Mouse (Mus musculus): ENCODE measurements around the gene Defb7. TPM values are rescaled to one million over a fixed set of nuclear protein-coding genes. Genes with fewer than 3 reads are reported as not detected.

Defb7 gene
- not detected in 2 replicates for polyA plus RNA-seq (2015; fragmentation: Nextera tagmentation; extraction: Ambion mirVana)

- H3K9me3 ChIP-seq (replicated peaks) = no peaks in the 10 kb centered on the region; the same call in 1 of the 2 replicates
- no peaks in the 10 kb centered on the region for H3K4me1 ChIP-seq
- no peak for ATAC-seq (ENCODE audit: insufficient number of reproducible peaks, low FRiP score, low TSS enrichment, low read depth)
- 85% methylated on average over 2 of the region's 2 CpGs for WGBS
- H3K36me3 ChIP-seq = no peaks in the 10 kb centered on the region
- H3K9ac ChIP-seq = no peak within 1 kb of the TSS
- no peak within 1 kb of the TSS for H3K4me2 ChIP-seq (replicated peaks)
- no peak within 1 kb of the TSS for H3K4me3 ChIP-seq (replicated peaks)
- H3K27me3 ChIP-seq = no peaks in the 10 kb centered on the region
- no peak within 1 kb of the TSS for H3K27ac ChIP-seq (replicated peaks)
Measured at GRCm38 (mm10) chr8:19494797-19495196, at the start of gene Defb7. Defb7 (plus strand) TSS chr8:19495097.

- H3K27me3 ChIP-seq = no peaks in the 10 kb centered on the region
- H3K4me2 ChIP-seq (replicated peaks) = no peak overlapping the region
- 63% methylated on average over 1 of the region's 1 CpGs for WGBS
- ATAC-seq (ENCODE audit: insufficient number of reproducible peaks, low FRiP score, low TSS enrichment, low read depth) = no peak
- H3K9ac ChIP-seq = no peak overlapping the region
- H3K36me3 ChIP-seq = no peaks in the 10 kb centered on the region
- no peak overlapping the region for H3K4me3 ChIP-seq (replicated peaks)
- no peak overlapping the region for H3K27ac ChIP-seq (replicated peaks)
- H3K9me3 ChIP-seq (replicated peaks) = no peaks in the 10 kb centered on the region; the same call in 1 of the 2 replicates
- no peaks in the 10 kb centered on the region for H3K4me1 ChIP-seq
Measured at GRCm38 (mm10) chr8:19446378-19446777, 48.5 kb upstream of the Defb7 start.

- no peak overlapping the region for H3K4me3 ChIP-seq (replicated peaks)
- WGBS = 73% methylated on average over 3 of the region's 3 CpGs
- H3K4me1 ChIP-seq = no peaks in the 10 kb centered on the region
- no peak overlapping the region for H3K4me2 ChIP-seq (replicated peaks)
- H3K27me3 ChIP-seq = no peaks in the 10 kb centered on the region
- H3K27ac ChIP-seq (replicated peaks) = no peak overlapping the region
- no peak overlapping the region for H3K9ac ChIP-seq
- no peaks in the 10 kb centered on the region for H3K36me3 ChIP-seq
- ATAC-seq (ENCODE audit: insufficient number of reproducible peaks, low FRiP score, low TSS enrichment, low read depth) = no peak
- H3K9me3 ChIP-seq (replicated peaks) = no peaks in the 10 kb centered on the region
Measured at GRCm38 (mm10) chr8:19461355-19461754, 33.5 kb upstream of the Defb7 start.

GRCm38 (mm10) chr8:19469026-19469425, 25.9 kb upstream of the Defb7 start:
- no peaks in the 10 kb centered on the region for H3K4me1 ChIP-seq
- H3K9me3 ChIP-seq (replicated peaks) = no peaks in the 10 kb centered on the region
- 70% methylated on average over 3 of the region's 3 CpGs for WGBS
- no peak overlapping the region for H3K4me2 ChIP-seq (replicated peaks)
- H3K27me3 ChIP-seq = no peaks in the 10 kb centered on the region
- no peak overlapping the region for H3K9ac ChIP-seq
- no peak for ATAC-seq (ENCODE audit: insufficient number of reproducible peaks, low FRiP score, low TSS enrichment, low read depth)
- no peak overlapping the region for H3K27ac ChIP-seq (replicated peaks)
- H3K4me3 ChIP-seq (replicated peaks) = no peak overlapping the region
- no peaks in the 10 kb centered on the region for H3K36me3 ChIP-seq

GRCm38 (mm10) chr8:19500524-19500923, 5.6 kb downstream of the Defb7 start:
- Histone ChIP-seq H3K9ac (no peak overlapping the region), H3K27ac (replicated peaks) (no peak overlapping the region), H3K36me3 (no peaks in the 10 kb centered on the region), H3K27me3 (no peaks in the 10 kb centered on the region), H3K4me2 (replicated peaks) (no peak overlapping the region), H3K9me3 (replicated peaks) (no peaks in the 10 kb centered on the region; the same call in 1 of the 2 replicates), H3K4me1 (no peaks in the 10 kb centered on the region), H3K4me3 (replicated peaks) (no peak overlapping the region)
- WGBS = 81% methylated on average over 1 of the region's 1 CpGs
- no peak for ATAC-seq (ENCODE audit: insufficient number of reproducible peaks, low FRiP score, low TSS enrichment, low read depth)

- 5% methylated on average over 72 of the region's 75 CpGs for WGBS
- H3K9ac ChIP-seq = no peak overlapping the region
- H3K27ac ChIP-seq (replicated peaks) = no peak overlapping the region
- H3K9me3 ChIP-seq (replicated peaks) = no peaks in the 10 kb centered on the region; the same call in 1 of the 2 replicates
- 0 out of 2 replicates have a peak, but pooled peaks have one; percentile 23 for ATAC-seq (ENCODE audit: insufficient number of reproducible peaks, low FRiP score, low TSS enrichment, low read depth)
- peaks cover 22% of the 10 kb centered on the region for H3K27me3 ChIP-seq
- peak overlapping the region; percentile 27 for H3K4me3 ChIP-seq (replicated peaks)
- no peaks in the 10 kb centered on the region for H3K36me3 ChIP-seq
- H3K4me2 ChIP-seq (replicated peaks) = peak overlapping the region; percentile 48
- no peaks in the 10 kb centered on the region for H3K4me1 ChIP-seq
Measured at GRCm38 (mm10) chr8:19535195-19535829, 40.4 kb downstream of the Defb7 start.

- Histone ChIP-seq H3K4me1 (no peaks in the 10 kb centered on the region), H3K27ac (replicated peaks) (no peak overlapping the region), H3K27me3 (peaks cover 9% of the 10 kb centered on the region), H3K4me3 (replicated peaks) (no peak overlapping the region), H3K9ac (no peak overlapping the region), H3K4me2 (replicated peaks) (no peak overlapping the region), H3K36me3 (no peaks in the 10 kb centered on the region), H3K9me3 (replicated peaks) (no peaks in the 10 kb centered on the region; the same call in 1 of the 2 replicates)
- WGBS = 75% methylated on average over 1 of the region's 1 CpGs
- no peak for ATAC-seq (ENCODE audit: insufficient number of reproducible peaks, low FRiP score, low TSS enrichment, low read depth)
Measured at GRCm38 (mm10) chr8:19540376-19540775, 45.5 kb downstream of the Defb7 start.

Small RNA genes lying within 50 kb of the gene (microRNA-seq; reads per million reads assigned to microRNA genes)
- gene Gm27288 (ENCODE audit: borderline number of aligned reads) (not detected), gene Gm27852 (ENCODE audit: borderline number of aligned reads) (not detected)

Other genes with a start within 250 kb of the Defb7 start
- not detected in 2 replicates for gene Defb5, start 247.5 kb upstream of the Defb7 start, polyA plus RNA-seq (2015; fragmentation: Nextera tagmentation; extraction: Ambion mirVana)
- gene Defb3, start 201.7 kb upstream of the Defb7 start, polyA plus RNA-seq (2015; fragmentation: Nextera tagmentation; extraction: Ambion mirVana) = not detected in 2 replicates
- not detected in 2 replicates for gene Defb8, start 47.5 kb upstream of the Defb7 start, polyA plus RNA-seq (2015; fragmentation: Nextera tagmentation; extraction: Ambion mirVana)
- gene 4930467E23Rik, start 234.5 kb downstream of the Defb7 start, polyA plus RNA-seq (2015; fragmentation: Nextera tagmentation; extraction: Ambion mirVana) = 0.15 TPM in 1 of 2 replicates, not detected in the other

All from embryonic facial prominence, embryonic 15.5 days (tissue).